Mouse (Mus musculus) midbrain, embryonic 12.5 days (tissue): ENCODE data around the gene Ascl4. TPM values are rescaled to one million over a fixed set of nuclear protein-coding genes. Genes with fewer than 3 reads are reported as not detected.

Experiments
- ATAC-seq: fragments of 200-750 bp; cut with Nextera tagmentation; 2 replicates; pipeline ENCODE4 v1.8.0; 2017; ENCODE audit warnings: low read depth, moderate TSS enrichment, moderate library complexity; ENCODE audit not compliant: low FRiP score
- H3K27ac ChIP-seq: fragments of 300-500 bp; sonication (generic); replicated peaks from 2 replicates; pipeline ENCODE4 v1.5.1; 2016; ENCODE audit warnings: mild to moderate bottlenecking
- H3K27me3 ChIP-seq: fragments of 300-500 bp; sonication (generic); 2 replicates; pipeline ENCODE4 v1.6.1; 2016; ENCODE audit warnings: mild to moderate bottlenecking
- H3K36me3 ChIP-seq: fragments of 300-500 bp; sonication (generic); 2 replicates; pipeline ENCODE4 v1.6.1; 2016
- H3K4me1 ChIP-seq: fragments of 300-500 bp; sonication (generic); 2 replicates; pipeline ENCODE4 v1.6.1; 2016
- H3K4me2 ChIP-seq: fragments of 300-500 bp; sonication (generic); replicated peaks from 2 replicates; pipeline ENCODE4 v1.6.1; 2016; ENCODE audit warnings: mild to moderate bottlenecking, moderate library complexity
- H3K4me3 ChIP-seq: fragments of 300-500 bp; sonication (generic); 2 replicates; pipeline ENCODE4 v1.5.1; 2016; ENCODE audit warnings: mild to moderate bottlenecking
- H3K9ac ChIP-seq: fragments of 300-500 bp; sonication (generic); replicated peaks from 2 replicates; pipeline ENCODE4 v1.6.1; 2016; ENCODE audit warnings: mild to moderate bottlenecking, moderate library complexity
- H3K9me3 ChIP-seq: fragments of 300-500 bp; sonication (generic); 2 replicates; pipeline ENCODE4 v1.6.1; 2016; ENCODE audit warnings: mild to moderate bottlenecking
- WGBS: fragments of 180-500 bp; shearing (Covaris S2); methylation state at CpG from one replicate; pipeline ENCODE4 v1.1.7; 2016; 5-methylcytosine and 5-hydroxymethylcytosine counted together
- polyA plus RNA-seq: library from polyadenylated mRNA; unstranded; fragments of >200 nt; fragmentation: Nextera tagmentation; extraction: Ambion mirVana; gene quantifications from 2 replicates; pipeline ENCODE4 v1.2.1, GENCODE M21; 2016

Gene Ascl4
- polyA plus RNA-seq, 1 experiment from 2014 or later: 0.40 TPM

- H3K36me3 ChIP-seq: peaks cover 48% of the 10 kb centered on the region
- 94% methylated on average over 2 of the region's 2 CpGs for WGBS
Observed at GRCm38 (mm10) chr10:85954429-85954828, 26.9 kb downstream of the Ascl4 start.

GRCm38 (mm10) chr10:85956871-85957419, 29.5 kb downstream of the Ascl4 start:
- Histone ChIP-seq H3K9me3 (no peaks in the 10 kb centered on the region), H3K27me3 (no peaks in the 10 kb centered on the region; the same call in 1 of the 2 replicates), H3K4me3 (peak overlapping the region; percentile 87), H3K4me2 (peak overlapping the region; percentile 80), H3K9ac (peak overlapping the region; percentile 93), H3K36me3 (peaks cover 30% of the 10 kb centered on the region), H3K27ac (peak overlapping the region; percentile 65; the same call in 1 of the 2 replicates), H3K4me1 (peaks cover 8% of the 10 kb centered on the region)
- WGBS: 6% methylated on average over 20 of the region's 20 CpGs
- ATAC-seq: peak; percentile 10; the same call in 1 of the 2 replicates

More at GRCm38 (mm10) chr10:85954429-85954828, 26.9 kb downstream of the Ascl4 start:
- Histone ChIP-seq H3K9ac (no peak overlapping the region), H3K4me3 (no peak overlapping the region), H3K4me1 (peaks cover 8% of the 10 kb centered on the region), H3K9me3 (no peaks in the 10 kb centered on the region), H3K27me3 (no peaks in the 10 kb centered on the region), H3K4me2 (no peak overlapping the region), H3K27ac (no peak overlapping the region)
- ATAC-seq: no peak

- Histone ChIP-seq H3K4me1 (peaks cover 8% of the 10 kb centered on the region), H3K27me3 (no peaks in the 10 kb centered on the region; the same call in 1 of the 2 replicates), H3K36me3 (peaks cover 24% of the 10 kb centered on the region), H3K27ac (peak within 1 kb of the TSS; percentile 65), H3K9me3 (no peaks in the 10 kb centered on the region), H3K9ac (peak within 1 kb of the TSS; percentile 93), H3K4me3 (peak within 1 kb of the TSS; percentile 87), H3K4me2 (peak within 1 kb of the TSS; percentile 80)
- peak; percentile 93 for ATAC-seq
- under 1% methylated on average over 38 of the region's 38 CpGs for WGBS
Observed at GRCm38 (mm10) chr10:85957464-85957950, 30.0 kb downstream of the Ascl4 start, which contains the start of gene Rtcb. TSS of gene Rtcb (minus strand) at chr10:85957823.

GRCm38 (mm10) chr10:85962897-85963296, 35.4 kb downstream of the Ascl4 start:
- Histone ChIP-seq H3K27ac (no peak overlapping the region), H3K4me3 (no peak overlapping the region), H3K4me1 (no peaks in the 10 kb centered on the region), H3K4me2 (no peak overlapping the region), H3K27me3 (no peaks in the 10 kb centered on the region; the same call in 1 of the 2 replicates), H3K9ac (no peak overlapping the region), H3K36me3 (no peaks in the 10 kb centered on the region), H3K9me3 (no peaks in the 10 kb centered on the region)
- no peak for ATAC-seq
- WGBS: 74% methylated on average over 9 of the region's 9 CpGs

- Histone ChIP-seq H3K27me3 (no peaks in the 10 kb centered on the region; the same call in 1 of the 2 replicates), H3K4me2 (no peak overlapping the region), H3K9me3 (no peaks in the 10 kb centered on the region), H3K36me3 (no peaks in the 10 kb centered on the region), H3K9ac (no peak overlapping the region), H3K4me1 (no peaks in the 10 kb centered on the region), H3K4me3 (no peak overlapping the region), H3K27ac (no peak overlapping the region)
- ATAC-seq: no peak
- WGBS: 85% methylated on average over 7 of the region's 7 CpGs
Observed at GRCm38 (mm10) chr10:85964316-85964715, 36.8 kb downstream of the Ascl4 start.

- WGBS: 49% methylated on average over 2 of the region's 2 CpGs
- no peaks in the 10 kb centered on the region for H3K36me3 ChIP-seq
- no peak overlapping the region for H3K27ac ChIP-seq
- H3K4me3 ChIP-seq: no peak overlapping the region
- no peak overlapping the region for H3K4me2 ChIP-seq
- no peaks in the 10 kb centered on the region for H3K4me1 ChIP-seq
- no peaks in the 10 kb centered on the region for H3K27me3 ChIP-seq
- no peak for ATAC-seq
- no peaks in the 10 kb centered on the region for H3K9me3 ChIP-seq
- H3K9ac ChIP-seq: no peak overlapping the region
Observed at GRCm38 (mm10) chr10:85966476-85966875, 39.0 kb downstream of the Ascl4 start.

- no peaks in the 10 kb centered on the region for H3K36me3 ChIP-seq
- 65% methylated on average over 17 of the region's 17 CpGs for WGBS
- H3K9ac ChIP-seq: no peak overlapping the region
- no peak overlapping the region for H3K4me3 ChIP-seq
- no peak overlapping the region for H3K4me2 ChIP-seq
- H3K27ac ChIP-seq: no peak overlapping the region
- no peaks in the 10 kb centered on the region for H3K27me3 ChIP-seq
- H3K4me1 ChIP-seq: no peaks in the 10 kb centered on the region
- no peak for ATAC-seq
- no peaks in the 10 kb centered on the region for H3K9me3 ChIP-seq
Observed at GRCm38 (mm10) chr10:85967411-85968156, 40.1 kb downstream of the Ascl4 start.

GRCm38 (mm10) chr10:85968157-85968634, 40.7 kb downstream of the Ascl4 start:
- Histone ChIP-seq H3K4me3 (no peak overlapping the region), H3K27ac (no peak overlapping the region), H3K9me3 (no peaks in the 10 kb centered on the region), H3K4me1 (no peaks in the 10 kb centered on the region), H3K4me2 (no peak overlapping the region), H3K36me3 (no peaks in the 10 kb centered on the region), H3K9ac (no peak overlapping the region), H3K27me3 (no peaks in the 10 kb centered on the region)
- no peak; the same call in 1 of the 2 replicates for ATAC-seq
- whole genome bisulfite sequencing: 16% methylated on average over 7 of the region's 7 CpGs

GRCm38 (mm10) chr10:85968731-85969130, 41.2 kb downstream of the Ascl4 start:
- no peaks in the 10 kb centered on the region for H3K4me1 ChIP-seq
- ATAC-seq: no peak
- H3K9me3 ChIP-seq: no peaks in the 10 kb centered on the region
- WGBS: 50% methylated on average over 2 of the region's 2 CpGs
- H3K4me3 ChIP-seq: no peak overlapping the region
- H3K9ac ChIP-seq: no peak overlapping the region
- no peaks in the 10 kb centered on the region for H3K27me3 ChIP-seq
- H3K27ac ChIP-seq: no peak overlapping the region
- H3K36me3 ChIP-seq: no peaks in the 10 kb centered on the region
- no peak overlapping the region for H3K4me2 ChIP-seq

GRCm38 (mm10) chr10:85969894-85970620, 42.6 kb downstream of the Ascl4 start:
- no peak overlapping the region for H3K27ac ChIP-seq
- H3K4me2 ChIP-seq: no peak overlapping the region
- ATAC-seq: no peak
- H3K4me3 ChIP-seq: no peak overlapping the region
- no peaks in the 10 kb centered on the region for H3K4me1 ChIP-seq
- H3K9ac ChIP-seq: no peak overlapping the region
- WGBS: 64% methylated on average over 8 of the region's 8 CpGs
- no peaks in the 10 kb centered on the region for H3K27me3 ChIP-seq
- H3K9me3 ChIP-seq: no peaks in the 10 kb centered on the region
- no peaks in the 10 kb centered on the region for H3K36me3 ChIP-seq

GRCm38 (mm10) chr10:85971826-85972225, 44.3 kb downstream of the Ascl4 start:
- H3K4me3 ChIP-seq: no peak overlapping the region
- H3K9me3 ChIP-seq: no peaks in the 10 kb centered on the region
- H3K27me3 ChIP-seq: no peaks in the 10 kb centered on the region
- H3K4me2 ChIP-seq: no peak overlapping the region
- no peak overlapping the region for H3K27ac ChIP-seq
- no peaks in the 10 kb centered on the region for H3K36me3 ChIP-seq
- no peak for ATAC-seq
- 89% methylated on average over 9 of the region's 9 CpGs for WGBS
- no peak overlapping the region for H3K9ac ChIP-seq
- H3K4me1 ChIP-seq: no peaks in the 10 kb centered on the region

- Histone ChIP-seq H3K9me3 (no peaks in the 10 kb centered on the region), H3K36me3 (no peaks in the 10 kb centered on the region), H3K4me2 (no peak overlapping the region), H3K9ac (no peak overlapping the region), H3K27me3 (no peaks in the 10 kb centered on the region), H3K4me1 (no peaks in the 10 kb centered on the region), H3K27ac (no peak overlapping the region), H3K4me3 (no peak overlapping the region)
- ATAC-seq: no peak
- WGBS: 82% methylated on average over 4 of the region's 4 CpGs
Observed at GRCm38 (mm10) chr10:85972915-85973314, 45.4 kb downstream of the Ascl4 start.
